Mouse (Mus musculus) neural tube, embryonic 10.5 days (tissue): ENCODE measurements at regions not wholly inside any gene's neighbourhood (a gene's known extent, or its start where the extent isn't known, plus 50 kb on each side); places are given as distances from the start of the nearest gene placed in this dataset.
A peak's percentile ranks its signal among the peaks of the same experiment; 100 is the strongest.

Experiments
- DNase-seq: peaks from one replicate; pipeline ENCODE4 v3.0.0-alpha.2; 2017; ENCODE audit warnings: low spot score; ENCODE audit errors: extremely low spot score

GRCm38 (mm10) chr4:83986951-83987822, 461.8 kb downstream of the Ccdc171 start:
- DNase-seq = no peak

- no peak for DNase-seq
These were observed 462.5 kb downstream of the Ccdc171 start for GRCm38 (mm10) chr4:83987846-83988245.

- DNase-seq = no peak
These were observed 463.0 kb downstream of the Ccdc171 start for GRCm38 (mm10) chr4:83988314-83988713.

DNA sequence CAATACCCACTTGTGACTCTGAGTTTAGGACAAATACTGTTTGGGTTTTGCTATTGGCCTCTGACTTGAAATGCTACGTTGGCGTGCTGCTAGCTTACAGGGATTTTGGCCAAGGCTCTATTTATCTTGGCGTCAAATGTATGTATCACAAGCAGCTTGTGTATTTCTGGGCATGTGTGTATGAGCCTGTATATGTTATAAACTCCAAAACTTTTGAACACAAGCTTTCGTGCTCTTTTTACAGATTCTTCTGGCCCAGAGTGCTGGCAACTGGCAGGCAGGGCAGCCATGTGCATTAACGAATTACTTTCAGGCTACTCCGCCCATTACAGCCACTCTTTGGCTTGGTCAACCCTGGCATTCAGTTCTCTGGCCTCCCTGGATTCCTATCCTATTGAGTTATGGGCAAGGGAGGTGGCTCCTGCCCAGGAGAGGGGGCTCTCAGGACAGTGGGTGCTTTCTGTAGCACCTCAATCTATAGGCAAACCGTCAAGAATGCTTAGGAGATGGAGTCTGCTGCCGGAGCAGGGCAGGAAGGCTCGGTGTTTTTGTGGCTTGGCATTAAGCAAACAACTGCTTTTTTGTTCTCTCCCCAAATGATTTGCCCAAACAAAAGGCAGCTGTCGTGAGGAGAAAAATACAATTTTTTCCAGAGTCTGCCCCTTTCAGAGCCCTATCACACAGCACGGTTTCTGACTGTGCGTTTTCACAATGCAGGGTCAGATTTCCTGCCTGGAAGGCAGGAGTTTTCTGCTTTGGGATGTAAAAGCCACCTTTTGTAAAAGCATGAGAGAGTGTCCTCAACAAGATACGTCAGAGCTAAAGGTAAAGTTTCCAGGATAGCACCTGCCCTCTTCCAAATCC, 465.0 kb downstream of the Ccdc171 start:
- DNase-seq = no peak

DNA sequence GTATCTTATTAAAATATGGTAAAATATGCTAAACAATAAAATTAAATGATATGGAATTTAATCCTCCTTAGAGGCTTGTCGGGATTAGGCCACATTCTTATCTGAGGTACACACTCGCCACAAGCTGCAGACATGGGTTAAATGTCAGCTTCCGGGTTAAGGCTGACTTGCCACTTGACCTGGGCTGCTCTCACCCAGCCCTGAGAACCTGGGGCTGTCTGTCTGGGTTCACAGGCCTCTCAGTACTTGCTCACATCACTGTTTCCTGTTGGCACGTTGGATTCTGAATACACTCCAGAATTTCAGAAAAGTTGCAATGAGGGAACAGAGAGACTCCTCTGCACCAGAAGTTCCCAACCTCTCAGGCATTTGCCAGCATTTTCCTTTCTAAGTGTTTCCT, 465.9 kb downstream of the Ccdc171 start:
- no peak for DNase-seq

GRCm38 (mm10) chr4:83997079-83997478, 471.7 kb downstream of the Ccdc171 start:
- no peak for DNase-seq

- DNase-seq = no peak
These were observed 476.3 kb downstream of the Ccdc171 start for GRCm38 (mm10) chr4:84001645-84002044.

DNA sequence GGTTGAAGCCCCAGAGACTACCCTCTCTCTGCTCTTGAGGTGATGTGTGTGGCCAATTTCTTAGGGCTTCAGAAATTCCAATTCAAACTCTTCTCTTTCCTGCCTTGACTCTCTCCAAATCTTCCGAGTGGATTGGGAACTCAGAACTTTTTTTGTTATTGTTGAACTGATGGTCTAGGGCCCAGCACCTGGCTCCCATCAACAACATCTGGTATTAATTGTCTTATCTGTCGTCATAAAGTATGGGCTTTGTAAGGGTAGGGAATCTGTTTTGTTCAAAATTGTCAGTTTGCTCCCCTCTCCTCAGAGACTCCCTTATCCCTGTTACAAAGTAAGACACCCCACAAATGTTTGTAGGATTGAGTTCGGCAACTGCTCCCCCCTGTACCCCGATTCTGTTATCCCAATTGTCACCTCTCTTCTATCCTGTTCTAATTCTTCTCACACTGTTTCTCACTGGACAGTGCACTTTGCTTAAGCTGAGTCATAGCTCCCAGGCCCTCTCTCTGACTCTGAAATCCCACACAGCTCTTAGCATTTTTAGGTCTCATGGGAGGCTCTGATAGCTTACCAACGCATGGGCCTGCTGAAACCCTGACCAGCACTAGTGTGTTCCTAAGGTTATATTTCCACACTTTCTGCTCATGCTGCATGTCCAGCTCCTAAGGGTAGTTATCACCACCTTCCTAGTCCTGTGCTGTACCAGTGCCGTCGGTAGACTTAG, 478.9 kb downstream of the Ccdc171 start:
- peak; percentile 25 for DNase-seq

DNA sequence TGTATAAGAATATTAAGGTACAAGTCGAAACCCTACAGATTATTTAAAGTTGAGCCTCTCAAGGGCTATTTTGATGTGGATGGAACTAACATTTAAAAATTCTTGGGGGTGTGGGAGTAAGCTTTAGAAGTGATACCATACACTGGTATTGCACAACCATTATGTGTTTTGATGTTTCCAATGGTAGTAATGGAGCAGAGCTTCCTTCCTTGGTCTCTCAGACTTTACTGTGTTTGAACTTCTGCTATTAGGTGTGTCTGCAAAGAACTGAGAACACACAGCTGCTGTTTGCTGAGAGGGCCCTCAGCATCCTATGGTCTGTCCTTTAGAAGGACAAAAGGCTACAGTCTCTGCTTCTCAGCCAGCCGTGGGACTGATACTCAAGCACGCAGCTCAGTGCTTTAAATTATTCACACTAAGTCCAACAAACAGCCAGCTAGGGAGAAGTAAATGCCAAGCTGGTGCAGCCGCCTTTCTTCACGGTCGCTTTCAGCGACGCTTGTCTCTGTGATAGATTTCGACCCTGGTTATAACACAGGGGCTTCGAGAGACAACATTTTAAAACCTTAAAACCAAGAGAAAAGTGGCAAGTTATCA, 479.5 kb downstream of the Ccdc171 start:
- no peak for DNase-seq

DNA sequence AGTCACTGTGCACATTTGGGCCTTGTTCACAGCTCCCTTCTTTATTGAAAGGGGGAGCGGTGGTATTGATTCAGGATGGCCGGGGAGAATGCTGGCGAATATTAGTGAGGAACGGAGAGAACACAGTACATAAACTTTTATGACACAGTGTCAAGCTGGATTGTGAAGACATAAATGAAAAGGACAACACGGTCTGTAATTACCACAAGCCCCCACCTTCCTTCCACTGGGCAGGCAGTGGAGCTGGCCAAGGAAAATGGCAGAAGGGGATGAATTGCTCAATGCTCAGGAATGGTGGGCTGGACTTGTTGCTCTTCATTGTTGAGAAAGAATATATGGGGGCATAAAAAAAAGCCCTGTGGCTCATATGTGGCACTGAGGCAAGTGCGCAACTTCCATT, 486.6 kb downstream of the Ccdc171 start:
- DNase-seq = no peak

DNA sequence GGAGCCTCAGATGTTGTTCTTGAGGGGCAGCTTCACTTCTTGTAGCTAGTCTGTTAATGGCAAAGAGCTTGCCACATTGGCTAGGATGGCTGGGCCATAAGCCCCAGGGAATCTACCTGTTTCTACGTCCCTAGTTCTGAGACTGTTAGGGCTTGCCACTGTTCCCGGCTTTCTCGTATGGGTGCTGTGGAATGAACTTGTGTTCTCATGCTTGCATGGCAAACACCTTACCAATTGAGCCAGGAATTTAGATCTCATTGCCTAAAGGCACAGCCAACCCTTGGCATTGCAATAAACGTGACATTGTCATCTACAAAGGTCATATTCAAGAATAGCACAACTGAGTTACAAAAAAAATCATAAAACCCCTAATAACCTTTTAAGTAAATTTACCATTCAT, 489.8 kb downstream of the Ccdc171 start:
- no peak for DNase-seq

DNA sequence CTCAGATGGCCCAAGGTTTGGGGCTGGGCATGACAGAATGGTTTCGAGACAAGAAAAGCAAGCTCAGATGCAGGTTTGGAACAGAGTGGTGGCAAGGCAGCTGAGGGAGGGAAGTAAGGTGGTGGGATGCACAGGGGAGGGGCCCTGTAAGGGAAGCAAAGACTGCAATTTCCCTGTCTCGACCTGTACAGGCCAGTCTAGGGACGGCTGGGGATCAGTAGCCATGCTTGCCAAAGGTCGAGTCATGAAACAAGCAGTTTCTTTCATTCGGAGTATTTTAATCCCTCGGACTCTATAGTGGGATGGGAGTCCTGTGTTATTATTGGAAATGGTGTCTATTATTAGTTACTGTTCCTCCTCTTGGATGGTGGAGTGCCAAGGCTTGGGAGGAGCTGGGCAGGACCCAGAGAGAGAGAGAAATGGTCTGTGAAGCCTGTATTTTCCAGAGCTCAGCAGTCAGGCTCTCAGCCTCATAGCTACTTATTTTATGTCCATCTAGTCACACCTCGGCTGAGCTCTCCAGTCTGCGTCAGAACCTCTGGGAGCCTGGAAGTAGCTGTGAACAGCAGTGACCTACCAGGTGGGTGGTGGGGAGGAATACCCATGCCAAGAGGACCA, 490.3 kb downstream of the Ccdc171 start:
- DNase-seq = no peak

GRCm38 (mm10) chr4:84018135-84018534, 492.8 kb downstream of the Ccdc171 start:
- no peak for DNase-seq

- no peak for DNase-seq
These were observed 493.4 kb downstream of the Ccdc171 start for GRCm38 (mm10) chr4:84018774-84019173.

DNA sequence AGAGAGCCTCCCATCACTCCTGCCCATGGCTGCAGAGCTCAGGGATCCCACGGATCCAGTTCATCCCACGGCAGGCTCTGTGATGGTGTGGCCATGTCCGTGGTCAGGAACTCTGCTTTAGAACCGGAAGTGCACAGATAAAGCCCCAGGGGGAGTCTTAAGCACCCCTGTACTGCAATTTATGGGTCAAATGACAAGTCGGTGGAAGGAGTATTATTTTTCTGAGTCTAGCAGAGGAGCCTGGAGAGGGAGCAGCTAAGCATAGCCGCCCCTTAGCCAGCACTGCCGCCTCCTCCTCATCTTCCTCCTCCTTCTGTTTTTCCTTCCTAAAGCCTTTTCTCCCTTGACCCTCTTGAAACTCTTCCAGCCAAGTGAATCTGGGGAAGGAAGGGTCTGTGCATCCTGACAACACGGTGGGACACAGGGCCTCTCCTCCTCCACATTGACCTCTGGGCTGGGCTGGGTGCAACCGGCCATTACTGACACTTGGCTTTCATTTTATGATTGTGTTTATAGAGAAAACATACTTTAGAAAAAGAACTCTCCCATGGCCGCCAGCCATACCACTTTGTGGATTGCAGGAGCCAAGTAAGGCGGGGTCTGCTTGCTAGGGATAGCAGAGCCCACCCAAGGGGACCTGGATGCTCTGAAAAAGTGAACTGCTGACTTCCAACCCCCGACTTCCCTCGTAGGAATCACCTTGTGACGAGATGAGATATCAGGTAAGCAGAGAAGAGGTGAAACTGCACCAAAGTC, 494.3 kb downstream of the Ccdc171 start:
- no peak for DNase-seq

DNA sequence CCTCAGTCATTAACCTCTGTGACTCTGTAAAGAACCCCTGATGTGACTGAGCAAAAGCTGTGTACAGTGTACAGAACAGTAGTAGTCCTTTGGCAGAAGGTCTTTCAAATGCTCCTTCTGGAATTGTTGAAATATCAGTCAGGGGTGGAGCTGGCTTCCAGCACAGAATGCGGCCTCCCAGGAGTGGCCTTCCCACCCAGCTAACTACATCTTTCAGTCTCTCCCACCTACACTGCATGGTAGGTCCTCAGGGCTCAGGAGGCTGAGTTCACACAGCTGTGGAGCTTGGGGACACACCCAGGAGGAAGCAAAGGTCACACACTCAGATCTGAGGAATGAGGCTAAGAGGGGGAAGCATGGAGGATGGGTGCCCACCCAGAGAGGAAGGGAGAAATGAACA, 495.3 kb downstream of the Ccdc171 start:
- DNase-seq = no peak

- no peak for DNase-seq
These were observed 497.0 kb downstream of the Ccdc171 start for GRCm38 (mm10) chr4:84022323-84022722.

GRCm38 (mm10) chr4:84026144-84026543, 500.8 kb downstream of the Ccdc171 start:
- no peak for DNase-seq

- DNase-seq = no peak
These were observed 502.8 kb downstream of the Ccdc171 start for GRCm38 (mm10) chr4:84028120-84028519.

DNA sequence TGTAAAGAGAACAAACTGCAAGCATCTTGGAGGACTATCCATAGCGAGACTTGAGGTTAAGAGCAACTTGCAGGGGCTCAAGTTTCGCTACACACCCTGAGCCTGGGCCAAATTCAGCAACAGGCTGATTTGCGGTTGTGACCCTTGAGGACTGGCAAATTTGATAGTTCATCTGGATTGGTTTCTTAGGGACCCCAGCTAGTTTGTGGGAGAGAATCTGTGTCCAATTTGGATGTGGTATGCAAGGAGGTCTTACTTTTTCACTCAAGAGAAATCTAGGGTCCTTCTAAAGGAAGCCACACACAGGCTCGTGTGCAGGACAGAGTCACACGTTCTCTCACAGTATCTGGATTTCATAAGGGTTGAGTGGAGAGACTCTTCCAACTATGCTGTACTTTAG, 505.6 kb downstream of the Ccdc171 start:
- DNase-seq = no peak
